Mouse (Mus musculus) lung, embryonic 16.5 days (tissue): Measurements from ENCODE around the gene Igfl3. TPM values are rescaled to one million over a fixed set of nuclear protein-coding genes. Genes with fewer than 3 reads are reported as not detected.

Experiments
- ATAC-seq: fragments of 200-750 bp; cut with Nextera tagmentation; 2 replicates; pipeline ENCODE4 v1.8.0; 2017; ENCODE audit warnings: low read depth, mild to moderate bottlenecking, moderate library complexity
- H3K27ac ChIP-seq: fragments of 300-500 bp; sonication (generic); 2 replicates; pipeline ENCODE4 v1.5.1; 2014; ENCODE audit warnings: mild to moderate bottlenecking, control low read depth, low read length
- H3K27me3 ChIP-seq: fragments of 300-500 bp; sonication (generic); 2 replicates; pipeline ENCODE4 v1.6.1; 2014; ENCODE audit warnings: low read depth, low read length, mixed read lengths; ENCODE audit not compliant: control insufficient read depth, insufficient read depth
- H3K36me3 ChIP-seq: fragments of 300-500 bp; sonication (generic); 2 replicates; pipeline ENCODE4 v1.6.1; 2014; ENCODE audit warnings: low read length; ENCODE audit not compliant: control insufficient read depth, insufficient read depth
- H3K4me1 ChIP-seq: fragments of 300-500 bp; sonication (generic); replicated peaks from 2 replicates; pipeline ENCODE4 v1.6.1; 2014; ENCODE audit warnings: low read length, mixed read lengths; ENCODE audit not compliant: control insufficient read depth, insufficient read depth
- H3K4me2 ChIP-seq: fragments of 300-500 bp; sonication (generic); 2 replicates; pipeline ENCODE4 v1.6.1; 2014; ENCODE audit warnings: low read depth, low read length, control low read depth
- H3K4me3 ChIP-seq: fragments of 300-500 bp; sonication (generic); 2 replicates; pipeline ENCODE4 v1.5.1; 2014; ENCODE audit warnings: mild to moderate bottlenecking, low read length, control low read depth
- H3K9ac ChIP-seq: fragments of 300-500 bp; sonication (generic); 2 replicates; pipeline ENCODE4 v1.6.1; 2014; ENCODE audit warnings: low read length, control low read depth
- H3K9me3 ChIP-seq: fragments of 300-500 bp; sonication (generic); 2 replicates; pipeline ENCODE4 v1.6.1; 2016; ENCODE audit warnings: low read length; ENCODE audit not compliant: control insufficient read depth
- WGBS: fragments of 180-500 bp; shearing (Covaris S2); extraction: QIAGEN DNeasy Blood & Tissue Kit; methylation state at CpG from one replicate; pipeline ENCODE4 v1.1.7; 2014; 5-methylcytosine and 5-hydroxymethylcytosine counted together
- polyA plus RNA-seq: library from polyadenylated mRNA; unstranded; fragments of >200 nt; fragmentation: Nextera tagmentation; extraction: Ambion mirVana; gene quantifications from 2 replicates; pipeline ENCODE4 v1.2.1, GENCODE M21; 2015

The Igfl3 gene
- not detected in 2 replicates for polyA plus RNA-seq

DNA sequence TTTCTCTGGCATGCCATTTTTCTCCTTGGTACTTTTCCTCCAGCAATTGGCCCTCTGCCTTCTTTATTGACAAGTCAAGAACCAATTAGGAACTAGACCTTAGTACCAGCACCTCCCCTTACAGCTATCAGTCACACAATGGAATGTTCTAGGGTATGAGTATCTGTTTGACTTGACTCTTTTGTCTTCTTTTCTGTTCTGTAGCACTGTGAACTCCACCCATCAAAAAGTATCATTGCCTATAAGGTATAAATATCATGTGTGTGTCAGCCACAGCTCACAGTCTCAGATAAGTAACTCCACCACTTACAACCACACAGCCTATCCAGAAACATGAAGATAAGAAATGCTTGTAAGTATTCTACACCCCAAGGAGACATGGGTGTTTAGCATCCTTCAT is at the start of gene Igfl3:
TSS of gene Igfl3 (plus strand) at position 301 of the 400 bp plus-strand sequence.
- H3K9me3 ChIP-seq: 0 out of 2 replicates have a peak, but pooled peaks cover 3% of the 10 kb centered on the region
- H3K9ac ChIP-seq: no peak within 1 kb of the TSS
- H3K4me2 ChIP-seq: no peak within 1 kb of the TSS
- H3K4me1 ChIP-seq: no peaks in the 10 kb centered on the region
- no peak within 1 kb of the TSS for H3K4me3 ChIP-seq
- H3K36me3 ChIP-seq: no peaks in the 10 kb centered on the region
- no peaks in the 10 kb centered on the region for H3K27me3 ChIP-seq
- no peak for ATAC-seq
- H3K27ac ChIP-seq: no peak within 1 kb of the TSS

DNA sequence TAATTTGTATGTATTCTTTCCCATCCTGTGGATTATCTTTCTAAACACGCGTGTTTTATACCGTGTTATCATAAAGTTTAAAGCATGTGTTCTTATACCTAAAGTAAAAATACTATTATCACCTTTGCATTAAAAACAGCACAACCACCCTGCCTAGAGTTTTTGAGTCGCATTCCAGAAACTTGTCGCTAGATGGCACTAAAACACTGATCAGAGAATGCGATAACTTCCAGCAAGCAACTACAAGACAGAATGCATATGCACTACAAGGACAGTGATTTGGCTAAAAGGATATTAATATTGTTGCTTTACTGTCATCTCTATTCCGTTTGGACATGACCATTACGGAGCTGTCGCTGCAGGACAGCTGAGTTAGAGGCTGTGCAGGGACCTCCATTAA is 34.6 kb downstream of the Igfl3 start:
- no peak overlapping the region for H3K27ac ChIP-seq
- H3K4me2 ChIP-seq: no peak overlapping the region
- H3K9me3 ChIP-seq: no peaks in the 10 kb centered on the region; the same call in 1 of the 2 replicates
- H3K27me3 ChIP-seq: no peaks in the 10 kb centered on the region
- WGBS: 14% methylated on average over 9 of the region's 9 CpGs
- ATAC-seq: no peak
- H3K9ac ChIP-seq: no peak overlapping the region
- H3K4me3 ChIP-seq: no peak overlapping the region
- H3K36me3 ChIP-seq: no peaks in the 10 kb centered on the region
- no peaks in the 10 kb centered on the region for H3K4me1 ChIP-seq

DNA sequence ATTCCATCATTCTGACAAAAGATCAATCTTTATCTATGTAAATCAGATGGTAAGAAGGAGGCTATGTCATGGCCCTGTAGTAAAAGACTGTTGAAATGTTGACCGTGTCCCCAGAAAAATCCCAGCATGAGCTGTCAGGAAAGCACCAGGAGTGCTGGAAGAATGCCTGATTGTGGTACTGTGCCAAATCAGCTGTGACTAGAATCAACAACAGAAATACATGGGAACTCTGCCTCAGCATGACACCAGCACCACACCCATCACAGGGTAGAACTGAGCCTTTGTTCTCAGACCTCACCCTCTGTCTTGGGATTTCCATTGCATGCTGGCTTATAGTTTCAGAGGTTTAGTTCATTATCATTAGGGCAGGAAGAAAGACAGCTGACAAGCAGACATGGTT is 38.4 kb downstream of the Igfl3 start:
- Histone ChIP-seq H3K4me2 (no peak overlapping the region), H3K9me3 (no peaks in the 10 kb centered on the region; the same call in 1 of the 2 replicates), H3K27me3 (no peaks in the 10 kb centered on the region), H3K4me1 (no peaks in the 10 kb centered on the region), H3K36me3 (no peaks in the 10 kb centered on the region), H3K9ac (no peak overlapping the region), H3K27ac (no peak overlapping the region), H3K4me3 (no peak overlapping the region)
- 65% methylated on average over 1 of the region's 1 CpGs for WGBS
- no peak for ATAC-seq

Other genes starting within 250 kb of the Igfl3 start
- gene Ceacam11, start 204.4 kb upstream of the Igfl3 start, polyA plus RNA-seq: not detected in 2 replicates
- gene Ceacam13, start 166.6 kb upstream of the Igfl3 start, polyA plus RNA-seq: not detected in 2 replicates
- not detected in 2 replicates for gene Ceacam12, start 110.6 kb upstream of the Igfl3 start, polyA plus RNA-seq
- gene Mill1, start 68.9 kb downstream of the Igfl3 start, polyA plus RNA-seq: not detected in 2 replicates
- not detected in 2 replicates for gene Psg18, start 178.5 kb downstream of the Igfl3 start, polyA plus RNA-seq